Mouse (Mus musculus) kidney, adult 2 months (tissue): ENCODE measurements around the gene Krtap10-4.
"Not testable (repeated sequence)": the region's sequence is repeated elsewhere in the genome, so short reads cannot be mapped to it uniquely, and the experiment has no call there.

Experiments
- CTCF ChIP-seq: fragments of 200-500 bp; conservative IDR thresholded peaks from 2 replicates; pipeline ENCODE4 v1.5.1; 2011; ENCODE audit warnings: low read depth, mild to moderate bottlenecking, control low read depth, low read length, moderate library complexity, mixed read lengths; ENCODE audit not compliant: insufficient read depth, insufficient read length
- POLR2A ChIP-seq: fragments of 200-500 bp; IDR thresholded peaks from one replicate; pipeline ENCODE4 v1.6.1; 2011; ENCODE audit warnings: low read depth, low read length, control low read depth

DNA sequence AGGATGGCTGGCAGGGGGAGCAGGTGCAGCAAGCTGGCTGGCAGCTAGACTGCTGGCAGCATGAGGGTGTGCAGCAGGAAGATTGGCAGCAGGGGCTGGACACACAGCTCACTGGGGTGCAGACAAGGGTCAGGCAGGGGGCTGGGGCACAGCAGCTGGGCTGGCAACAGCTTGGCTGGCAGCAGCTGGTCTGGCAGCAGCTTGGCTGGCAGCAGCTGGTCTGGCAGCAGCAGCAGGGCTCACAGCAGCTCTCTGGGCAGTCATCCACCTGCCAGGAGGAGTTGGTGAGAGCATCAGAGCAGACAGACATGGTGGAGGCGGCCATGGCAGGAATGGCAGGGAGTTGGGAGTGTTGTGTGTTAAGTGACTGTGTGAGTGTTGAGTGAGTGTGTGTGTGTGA, 39.0 kb downstream of the Krtap10-4 start, which contains the start of gene Gm7137:
- TF ChIP-seq CTCF, POLR2A: not testable (repeated sequence)
